Comparison of ENCODE assay signal across 14 mouse cellular contexts in genomic region chr13:45382208-45382607, GRCm38 (mm10).
"Had no signal": no experiment of that assay in that cellular context is flagged by ENCODE, and none has a peak within 500 bp of the region (broad histone marks: within the 10 kb centered on the region; RNA-seq: fewer than 3 reads in every experiment).

No protein-coding gene starts in this region.

- H3K4me3 ChIP-seq: midbrain, embryonic 10.5 days; midbrain, embryonic 13.5 days; midbrain, embryonic 15.5 days; neural tube, embryonic 12.5 days; stomach, embryonic 15.5 days had no signal

- H3K4me2 ChIP-seq: lung, embryonic 14.5 days; midbrain, embryonic 13.5 days; midbrain, embryonic 15.5 days; neural tube, embryonic 12.5 days; stomach, embryonic 15.5 days had no signal

- H3K9me3 ChIP-seq: midbrain, embryonic 10.5 days; midbrain, embryonic 13.5 days; midbrain, embryonic 15.5 days; neural tube, embryonic 12.5 days; stomach, embryonic 15.5 days had no signal

- DNase-seq: lung, adult 18-20 months; lung, embryonic 14.5 days; lung, postnatal 10 days; lung, postnatal 4 days; right cerebral cortex, postnatal 14 days; thymus, adult 2 months; thymus, postnatal 25 days; thymus, postnatal 4 days had no signal

- H3K27ac ChIP-seq: midbrain, embryonic 10.5 days; midbrain, embryonic 13.5 days; midbrain, embryonic 15.5 days; neural tube, embryonic 12.5 days; stomach, embryonic 15.5 days; stomach, postnatal 0 days had no signal

- H3K4me1 ChIP-seq: midbrain, embryonic 10.5 days; midbrain, embryonic 13.5 days; midbrain, embryonic 15.5 days; neural tube, embryonic 12.5 days; stomach, embryonic 15.5 days had no signal

- ATAC-seq: midbrain, embryonic 13.5 days; midbrain, embryonic 15.5 days had no signal

- H3K9ac ChIP-seq: lung, embryonic 14.5 days; midbrain, embryonic 13.5 days; midbrain, embryonic 15.5 days; neural tube, embryonic 12.5 days; stomach, embryonic 15.5 days had no signal

- H3K27me3 ChIP-seq: midbrain, embryonic 15.5 days; neural tube, embryonic 12.5 days; stomach, embryonic 15.5 days had no signal

- H3K36me3 ChIP-seq: midbrain, embryonic 10.5 days; midbrain, embryonic 13.5 days; midbrain, embryonic 15.5 days; neural tube, embryonic 12.5 days; stomach, embryonic 15.5 days had no signal
